ENCODE assay signal across 14 mouse cellular contexts in the genomic region with DNA sequence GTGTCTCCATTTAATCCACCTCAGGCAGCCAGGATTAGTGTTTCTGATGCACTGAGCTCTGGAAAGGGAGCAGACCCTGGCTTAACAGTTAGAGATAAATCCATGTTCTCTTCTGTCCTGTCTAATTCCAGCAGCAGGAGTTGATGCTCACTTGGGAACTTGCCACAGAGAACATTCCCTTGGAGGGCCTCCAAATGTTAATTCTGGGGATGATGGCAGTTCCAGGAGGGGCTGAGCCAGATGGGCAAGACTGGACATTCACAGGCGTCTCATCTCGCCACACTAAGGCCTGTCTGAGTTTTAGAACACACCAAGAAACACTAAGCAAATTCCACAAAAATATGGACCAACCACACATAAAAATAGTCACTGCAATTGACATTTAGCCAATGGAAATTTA.
DNase-seq lines count a peak whose midpoint lies in the region; ATAC-seq and TF ChIP-seq lines count a peak whose summit lies in the region.
"Had no signal": no experiment of that assay in that cellular context is flagged by ENCODE, and none has a peak within 500 bp of the region (broad histone marks: within the 10 kb centered on the region; RNA-seq: fewer than 3 reads in every experiment).

No protein-coding gene starts in this region.

- peak; percentile 74 for DNase-seq in hindbrain, postnatal 0 days (ENCODE audit: low spot score)
- DNase-seq in hindbrain, embryonic 10.5 days (ENCODE audit: low spot score): no peak
- peak; percentile 44 for DNase-seq in MN1 (ENCODE audit: low spot score)
- peak; percentile 47 for DNase-seq in embryonic facial prominence, embryonic 14.5 days (ENCODE audit: low spot score)
- DNase-seq in heart, postnatal 36 days: peak; percentile 35 to 41
- DNase-seq in neural tube, embryonic 10.5 days (ENCODE audit: extremely low spot score, low spot score): no peak
- no peak for DNase-seq in spleen, postnatal 4 days (ENCODE audit: low spot score in 2 of 2)
- DNase-seq: adrenal gland, adult 2 months; right cerebral cortex, postnatal 25 days; thymus, postnatal 4 days had no signal

- 44% methylated on average over 2 of the region's 2 CpGs for WGBS in hindbrain, postnatal 0 days
- 86% methylated on average over 2 of the region's 2 CpGs for WGBS in hindbrain, embryonic 10.5 days
- WGBS in embryonic facial prominence, embryonic 14.5 days: 64% methylated on average over 2 of the region's 2 CpGs

- H3K27ac ChIP-seq in hindbrain, postnatal 0 days: no peak overlapping the region
- no peak overlapping the region for H3K27ac ChIP-seq in hindbrain, embryonic 10.5 days
- no peak overlapping the region for H3K27ac ChIP-seq in embryonic facial prominence, embryonic 14.5 days (replicated peaks; ENCODE audit: low read depth, low read length)
- H3K27ac ChIP-seq: forebrain, embryonic 15.5 days; hindbrain, embryonic 15.5 days; layer of hippocampus, adult 2 months had no signal

- H3K9me3 ChIP-seq in hindbrain, postnatal 0 days (ENCODE audit: low read length): no peaks in the 10 kb centered on the region
- 0 out of 2 replicates have a peak, but pooled peaks cover 4% of the 10 kb centered on the region for H3K9me3 ChIP-seq in hindbrain, embryonic 10.5 days
- H3K9me3 ChIP-seq in embryonic facial prominence, embryonic 14.5 days (ENCODE audit: control insufficient read depth, low read length): peaks cover 13% of the 10 kb centered on the region
- H3K9me3 ChIP-seq: forebrain, embryonic 15.5 days; hindbrain, embryonic 15.5 days had no signal

- intact Hi-C loops in heart, postnatal 36 days (cut with DNase I): no loop called here

- no peak overlapping the region for H3K9ac ChIP-seq in hindbrain, postnatal 0 days (replicated peaks; ENCODE audit: low read length)
- no peak overlapping the region for H3K9ac ChIP-seq in embryonic facial prominence, embryonic 14.5 days (ENCODE audit: low read depth, low read length)
- H3K9ac ChIP-seq: forebrain, embryonic 15.5 days; hindbrain, embryonic 15.5 days had no signal

- no peak overlapping the region for H3K4me2 ChIP-seq in hindbrain, postnatal 0 days (ENCODE audit: low read depth, low read length)
- H3K4me2 ChIP-seq in embryonic facial prominence, embryonic 14.5 days (ENCODE audit: low read depth, low read length): no peak overlapping the region
- H3K4me2 ChIP-seq: forebrain, embryonic 15.5 days; hindbrain, embryonic 15.5 days had no signal

- H3K36me3 ChIP-seq in hindbrain, postnatal 0 days (ENCODE audit: insufficient read depth, low read length): no peaks in the 10 kb centered on the region
- H3K36me3 ChIP-seq in hindbrain, embryonic 10.5 days: no peaks in the 10 kb centered on the region
- no peaks in the 10 kb centered on the region for H3K36me3 ChIP-seq in embryonic facial prominence, embryonic 14.5 days (ENCODE audit: control insufficient read depth, insufficient read depth, low read length)
- H3K36me3 ChIP-seq: forebrain, embryonic 15.5 days; hindbrain, embryonic 15.5 days had no signal

- TF ChIP-seq CTCF in hindbrain, postnatal 0 days (IDR thresholded peaks at IDR 0.05; ENCODE audit: low read depth): no peak

- H3K4me1 ChIP-seq in hindbrain, postnatal 0 days (ENCODE audit: insufficient read depth, low read length): no peaks in the 10 kb centered on the region
- no peaks in the 10 kb centered on the region for H3K4me1 ChIP-seq in hindbrain, embryonic 10.5 days (replicated peaks)
- H3K4me1 ChIP-seq in embryonic facial prominence, embryonic 14.5 days (ENCODE audit: control insufficient read depth, insufficient read depth, low read length): no peaks in the 10 kb centered on the region
- H3K4me1 ChIP-seq: forebrain, embryonic 15.5 days; hindbrain, embryonic 15.5 days had no signal

- 0 out of 2 replicates have a peak, but pooled peaks have one; percentile 56 for ATAC-seq in hindbrain, postnatal 0 days
- no peak for ATAC-seq in embryonic facial prominence, embryonic 14.5 days (ENCODE audit: low read depth)
- no peak for ATAC-seq in erythroid progenitor cell, adult 5-6 weeks (replicated peaks; ENCODE audit: low FRiP score, poor library complexity, severe bottlenecking)
- ATAC-seq: forebrain, embryonic 15.5 days had no signal

- no peak overlapping the region for H3K4me3 ChIP-seq in hindbrain, postnatal 0 days (ENCODE audit: low read length)
- H3K4me3 ChIP-seq in hindbrain, embryonic 10.5 days: no peak overlapping the region
- H3K4me3 ChIP-seq in embryonic facial prominence, embryonic 14.5 days (ENCODE audit: low read depth, low read length): no peak overlapping the region
- H3K4me3 ChIP-seq: forebrain, embryonic 15.5 days; hindbrain, embryonic 15.5 days; layer of hippocampus, adult 2 months had no signal

- H3K27me3 ChIP-seq in hindbrain, postnatal 0 days (ENCODE audit: insufficient read depth, low read length): no peaks in the 10 kb centered on the region
- no peaks in the 10 kb centered on the region for H3K27me3 ChIP-seq in hindbrain, embryonic 10.5 days (ENCODE audit: insufficient read depth, poor library complexity, severe bottlenecking)
- H3K27me3 ChIP-seq in embryonic facial prominence, embryonic 14.5 days (replicated peaks; ENCODE audit: control insufficient read depth, insufficient read depth, low read length): no peaks in the 10 kb centered on the region
- H3K27me3 ChIP-seq: forebrain, embryonic 15.5 days; hindbrain, embryonic 15.5 days had no signal

Comparison
In these comparisons a context has a peak if more than half of its experiments do, and no peak if none do; other contexts are left out.
1. DNase-seq: peak in hindbrain, postnatal 0 days (single experiment), MN1 (single experiment), embryonic facial prominence, embryonic 14.5 days (single experiment) and heart, postnatal 36 days (2 of 2); none in hindbrain, embryonic 10.5 days (single experiment), neural tube, embryonic 10.5 days (single experiment) and spleen, postnatal 4 days (0 of 2).